Mouse (Mus musculus) liver, embryonic 15.5 days (tissue): ENCODE data around the gene Ppwd1. TPM values are rescaled to one million over a fixed set of nuclear protein-coding genes. Genes with fewer than 3 reads are reported as not detected.
"Not testable (repeated sequence)": the region's sequence is repeated elsewhere in the genome, so short reads cannot be mapped to it uniquely, and the experiment has no call there.

Source experiments
- ATAC-seq: fragments of 200-750 bp; cut with Nextera tagmentation; 2 replicates; pipeline ENCODE4 v1.8.0; 2017; ENCODE audit warnings: moderate number of reproducible peaks, mild to moderate bottlenecking, moderate library complexity; ENCODE audit not compliant: insufficient read depth
- H3K27ac ChIP-seq: fragments of 300-500 bp; sonication (generic); replicated peaks from 2 replicates; pipeline ENCODE4 v1.5.1; 2015; ENCODE audit warnings: mild to moderate bottlenecking, inconsistent platforms
- H3K27me3 ChIP-seq: fragments of 300-500 bp; sonication (generic); 2 replicates; pipeline ENCODE4 v1.6.1; 2015; ENCODE audit warnings: mild to moderate bottlenecking, inconsistent platforms
- H3K36me3 ChIP-seq: fragments of 300-500 bp; sonication (generic); replicated peaks from 2 replicates; pipeline ENCODE4 v1.6.1; 2015; ENCODE audit warnings: moderate library complexity, mild to moderate bottlenecking, inconsistent platforms
- H3K4me1 ChIP-seq: fragments of 300-500 bp; sonication (generic); replicated peaks from 2 replicates; pipeline ENCODE4 v1.6.1; 2015; ENCODE audit warnings: inconsistent platforms
- H3K4me2 ChIP-seq: fragments of 300-500 bp; sonication (generic); 2 replicates; pipeline ENCODE4 v1.6.1; 2015; ENCODE audit warnings: moderate library complexity, mild to moderate bottlenecking, inconsistent platforms
- H3K4me3 ChIP-seq: fragments of 300-500 bp; sonication (generic); replicated peaks from 2 replicates; pipeline ENCODE4 v1.5.1; 2015; ENCODE audit warnings: mild to moderate bottlenecking, inconsistent platforms
- H3K9ac ChIP-seq: fragments of 300-500 bp; sonication (generic); 2 replicates; pipeline ENCODE4 v1.6.1; 2015; ENCODE audit warnings: moderate library complexity, mild to moderate bottlenecking, inconsistent platforms
- H3K9me3 ChIP-seq: fragments of 300-500 bp; sonication (generic); replicated peaks from 2 replicates; pipeline ENCODE4 v1.6.1; 2016; ENCODE audit warnings: inconsistent platforms
- WGBS: fragments of 180-500 bp; shearing (Covaris S2); methylation state at CpG from one replicate; pipeline ENCODE4 v1.1.7; 2015; ENCODE audit warnings: mixed read lengths; ENCODE audit not compliant: insufficient replicate concordance; 5-methylcytosine and 5-hydroxymethylcytosine counted together
- polyA plus RNA-seq: library from polyadenylated mRNA; unstranded; fragments of >200 nt; fragmentation: Nextera tagmentation; extraction: Ambion mirVana; gene quantifications from 2 replicates; pipeline ENCODE4 v1.2.1, GENCODE M21; 2015

The Ppwd1 gene
- polyA plus RNA-seq = 9.0 and 9.2 TPM in 2 replicates

- Histone ChIP-seq H3K36me3 (peaks cover 15% of the 10 kb centered on the region), H3K27ac (peak within 1 kb of the TSS; percentile 99), H3K9me3 (no peaks in the 10 kb centered on the region), H3K4me2 (peak within 1 kb of the TSS; percentile 68), H3K9ac (peak within 1 kb of the TSS; percentile 84), H3K4me3 (peak within 1 kb of the TSS; percentile 83), H3K4me1 (peaks cover 15% of the 10 kb centered on the region), H3K27me3 (no peaks in the 10 kb centered on the region)
- WGBS = under 1% methylated on average over 55 of the region's 55 CpGs
- peak; percentile 97 for ATAC-seq
Observed at GRCm38 (mm10) chr13:104228384-104229066, at the start of gene Ppwd1, which contains the start of gene Cenpk. Gene Ppwd1, minus strand, starts transcription at chr13:104228843. Gene Cenpk, plus strand, starts transcription at chr13:104228611.

DNA sequence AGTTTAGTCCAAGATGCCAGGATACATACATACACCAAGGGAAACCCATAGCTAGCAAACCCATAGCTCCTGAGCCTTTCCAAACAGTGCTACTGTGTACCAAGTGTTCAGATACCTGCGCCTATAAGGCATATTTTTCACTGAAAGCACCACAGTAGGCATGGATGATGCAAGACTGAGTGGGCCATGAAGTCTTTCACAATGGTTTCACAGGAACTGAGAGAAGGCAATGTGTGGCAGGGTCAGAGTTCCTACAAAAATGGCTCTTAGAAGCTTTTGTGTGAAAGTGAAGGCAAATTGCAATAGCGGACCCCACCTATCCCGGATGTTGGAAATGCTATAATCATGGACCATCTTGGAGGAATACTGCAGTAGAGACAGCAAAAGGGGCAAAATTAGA is 30.4 kb upstream of the Ppwd1 start:
- Histone ChIP-seq H3K4me2 (no peak overlapping the region), H3K4me1 (no peaks in the 10 kb centered on the region), H3K4me3 (no peak overlapping the region), H3K27ac (no peak overlapping the region), H3K27me3 (no peaks in the 10 kb centered on the region), H3K9me3 (no peaks in the 10 kb centered on the region), H3K36me3 (no peaks in the 10 kb centered on the region), H3K9ac (no peak overlapping the region)
- no peak for ATAC-seq
- 74% methylated on average over 3 of the region's 3 CpGs for WGBS

- no peaks in the 10 kb centered on the region for H3K27me3 ChIP-seq
- peaks cover 15% of the 10 kb centered on the region for H3K36me3 ChIP-seq
- H3K9ac ChIP-seq = peak overlapping the region; percentile 84
- H3K9me3 ChIP-seq = no peaks in the 10 kb centered on the region
- peaks cover 15% of the 10 kb centered on the region for H3K4me1 ChIP-seq
- ATAC-seq = peak; percentile 45
- H3K4me2 ChIP-seq = peak overlapping the region; percentile 68
- peak overlapping the region; percentile 99 for H3K27ac ChIP-seq
- WGBS = 2% methylated on average over 15 of the region's 15 CpGs
- peak overlapping the region; percentile 83 for H3K4me3 ChIP-seq
Observed at GRCm38 (mm10) chr13:104229181-104229580, 538 bp upstream of the Ppwd1 start.

DNA sequence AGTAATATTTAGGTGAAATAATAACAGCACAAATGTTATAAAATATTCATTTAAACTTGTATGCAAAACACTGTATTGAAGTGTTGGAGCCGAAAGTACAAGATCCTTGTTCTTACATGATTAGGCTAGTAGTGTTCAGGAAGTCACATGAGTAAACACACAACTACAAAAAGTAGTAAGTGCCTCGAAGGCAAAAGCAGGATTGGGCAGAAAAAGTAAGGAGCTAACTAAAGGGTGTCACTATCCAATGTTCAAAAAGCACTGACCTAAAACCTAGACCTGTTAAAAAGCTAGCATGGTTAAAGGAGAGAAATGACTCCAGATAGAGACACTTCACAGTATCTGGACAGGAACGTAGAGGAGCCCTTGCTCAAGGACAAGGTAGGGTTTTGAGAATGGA is 1.2 kb downstream of the Ppwd1 start:
- peak overlapping the region; percentile 99; the same call in 1 of the 2 replicates for H3K27ac ChIP-seq
- H3K4me3 ChIP-seq = peak overlapping the region; percentile 83
- H3K4me1 ChIP-seq = peaks cover 15% of the 10 kb centered on the region
- H3K4me2 ChIP-seq = peak overlapping the region; percentile 68
- WGBS = 26% methylated on average over 3 of the region's 3 CpGs
- no peak for ATAC-seq
- peak overlapping the region; percentile 81 for H3K9ac ChIP-seq
- H3K27me3 ChIP-seq = no peaks in the 10 kb centered on the region
- H3K36me3 ChIP-seq = peaks cover 12% of the 10 kb centered on the region
- H3K9me3 ChIP-seq = no peaks in the 10 kb centered on the region

DNA sequence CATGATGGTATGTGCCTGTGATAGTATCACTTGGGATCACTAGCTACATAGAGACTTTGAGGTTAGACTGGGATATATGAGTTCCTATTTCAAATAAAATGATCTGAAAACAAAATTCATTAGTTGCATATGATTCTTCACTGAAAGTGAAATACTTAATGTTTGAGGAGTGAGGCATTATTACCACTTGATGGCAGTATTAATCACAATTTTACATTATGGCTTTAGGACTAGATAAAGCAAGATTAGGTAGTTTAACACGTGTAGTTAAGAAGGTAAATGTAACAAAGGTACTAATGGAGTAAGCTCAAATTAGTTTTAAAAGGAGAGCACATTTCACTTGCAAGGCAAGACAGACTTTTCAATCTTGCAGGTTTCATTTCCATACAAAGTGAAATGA is 24.3 kb downstream of the Ppwd1 start:
- 35% methylated on average over 1 of the region's 1 CpGs for WGBS
- Histone ChIP-seq H3K27me3 (no peaks in the 10 kb centered on the region), H3K4me1 (no peaks in the 10 kb centered on the region), H3K4me2 (no peak overlapping the region), H3K9ac (no peak overlapping the region), H3K9me3 (no peaks in the 10 kb centered on the region), H3K36me3 (peaks cover 52% of the 10 kb centered on the region), H3K27ac (no peak overlapping the region), H3K4me3 (no peak overlapping the region)
- no peak for ATAC-seq

DNA sequence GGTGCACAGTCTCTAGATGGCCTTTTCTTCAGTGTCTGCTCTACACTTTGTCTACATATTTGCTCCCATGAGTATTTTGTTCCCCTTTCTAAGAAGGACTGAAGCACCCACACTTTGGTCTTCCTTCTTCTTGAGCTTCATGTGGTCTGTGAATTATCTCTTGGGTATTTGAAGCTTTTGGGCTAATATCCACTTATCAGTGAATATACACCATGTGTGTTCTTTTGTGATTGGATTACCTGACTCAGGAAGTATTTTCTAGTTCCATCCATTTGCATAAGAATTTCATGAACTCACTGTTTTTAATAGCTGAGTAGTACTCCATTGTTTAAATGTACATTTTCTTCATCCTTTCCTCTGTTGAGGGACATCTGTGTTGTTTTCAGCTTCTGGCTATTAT is 32.8 kb downstream of the Ppwd1 start:
- ATAC-seq, H3K4me2 ChIP-seq, H3K9me3 ChIP-seq, H3K4me3 ChIP-seq, H3K4me1 ChIP-seq, H3K9ac ChIP-seq, H3K27me3 ChIP-seq, H3K27ac ChIP-seq: not testable (repeated sequence)
- H3K36me3 ChIP-seq = peaks cover 55% of the 10 kb centered on the region

DNA sequence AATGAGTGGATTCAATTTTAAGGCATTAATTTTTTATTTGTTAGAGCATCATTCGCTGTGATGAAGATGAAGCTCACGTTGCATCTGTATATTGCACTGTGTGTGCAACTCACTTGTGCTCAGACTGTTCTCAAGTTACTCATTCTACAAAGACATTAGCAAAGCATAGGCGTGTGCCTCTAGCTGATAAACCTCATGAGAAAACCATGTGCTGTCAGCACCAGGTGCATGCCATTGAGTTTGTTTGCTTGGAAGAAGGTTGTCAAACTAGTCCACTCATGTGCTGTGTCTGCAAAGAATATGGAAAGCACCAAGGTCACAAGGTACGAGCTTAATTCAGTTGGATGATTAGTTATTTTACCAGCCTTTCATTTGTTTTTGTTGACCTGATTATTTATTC is 41.3 kb downstream of the Ppwd1 start:
- 76% methylated on average over 4 of the region's 4 CpGs for WGBS
- peaks cover 49% of the 10 kb centered on the region for H3K36me3 ChIP-seq
- H3K4me1 ChIP-seq = no peaks in the 10 kb centered on the region
- H3K27ac ChIP-seq = no peak overlapping the region
- H3K4me2 ChIP-seq = no peak overlapping the region
- no peak overlapping the region for H3K4me3 ChIP-seq
- ATAC-seq = no peak
- H3K9ac ChIP-seq = no peak overlapping the region
- no peaks in the 10 kb centered on the region for H3K27me3 ChIP-seq
- no peaks in the 10 kb centered on the region for H3K9me3 ChIP-seq

- Histone ChIP-seq H3K36me3 (peaks cover 36% of the 10 kb centered on the region), H3K4me2 (peak overlapping the region; percentile 64), H3K27me3 (no peaks in the 10 kb centered on the region), H3K27ac (peak overlapping the region; percentile 93), H3K9me3 (no peaks in the 10 kb centered on the region), H3K9ac (peak overlapping the region; percentile 88), H3K4me3 (peak overlapping the region; percentile 88), H3K4me1 (peaks cover 16% of the 10 kb centered on the region)
- 8% methylated on average over 13 of the region's 13 CpGs for WGBS
- no peak; the same call in 1 of the 2 replicates for ATAC-seq
Observed at GRCm38 (mm10) chr13:104179176-104179888, 49.3 kb downstream of the Ppwd1 start.

DNA sequence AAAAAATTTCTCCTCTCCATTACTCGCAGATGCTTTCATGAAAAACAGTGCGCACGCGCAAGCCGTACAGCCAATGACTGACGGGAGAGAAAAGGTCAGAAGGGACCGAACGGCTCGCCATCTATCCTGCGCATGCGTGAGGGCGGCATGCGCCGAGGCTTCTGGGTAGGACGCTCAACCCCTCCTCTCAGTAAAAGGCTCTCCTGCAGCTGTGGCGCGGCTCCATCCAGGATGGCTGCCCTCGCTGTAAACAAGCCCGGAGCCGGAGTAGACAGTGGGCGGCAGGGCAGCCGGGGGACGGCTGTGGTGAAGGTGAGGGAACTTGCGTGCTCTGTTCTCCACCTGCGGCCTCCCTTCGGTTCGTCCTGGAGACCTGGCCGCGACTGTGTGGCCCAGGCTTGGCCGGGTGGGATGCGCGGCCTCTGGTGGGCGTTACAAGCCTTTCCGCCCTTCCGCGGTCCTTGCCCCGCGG is 50.0 kb downstream of the Ppwd1 start, which contains the start of gene Trim23:
Gene Trim23 (plus strand): TSS at position 148 of the 472 bp plus-strand sequence.
- ATAC-seq = peak; percentile 98
- peak within 1 kb of the TSS; percentile 93 for H3K27ac ChIP-seq
- H3K9me3 ChIP-seq = no peaks in the 10 kb centered on the region
- H3K9ac ChIP-seq = peak within 1 kb of the TSS; percentile 88
- peak within 1 kb of the TSS; percentile 88 for H3K4me3 ChIP-seq
- peaks cover 33% of the 10 kb centered on the region for H3K36me3 ChIP-seq
- under 1% methylated on average over 38 of the region's 38 CpGs for WGBS
- no peaks in the 10 kb centered on the region for H3K27me3 ChIP-seq
- peak within 1 kb of the TSS; percentile 78 for H3K4me2 ChIP-seq
- peaks cover 19% of the 10 kb centered on the region for H3K4me1 ChIP-seq

DNA sequence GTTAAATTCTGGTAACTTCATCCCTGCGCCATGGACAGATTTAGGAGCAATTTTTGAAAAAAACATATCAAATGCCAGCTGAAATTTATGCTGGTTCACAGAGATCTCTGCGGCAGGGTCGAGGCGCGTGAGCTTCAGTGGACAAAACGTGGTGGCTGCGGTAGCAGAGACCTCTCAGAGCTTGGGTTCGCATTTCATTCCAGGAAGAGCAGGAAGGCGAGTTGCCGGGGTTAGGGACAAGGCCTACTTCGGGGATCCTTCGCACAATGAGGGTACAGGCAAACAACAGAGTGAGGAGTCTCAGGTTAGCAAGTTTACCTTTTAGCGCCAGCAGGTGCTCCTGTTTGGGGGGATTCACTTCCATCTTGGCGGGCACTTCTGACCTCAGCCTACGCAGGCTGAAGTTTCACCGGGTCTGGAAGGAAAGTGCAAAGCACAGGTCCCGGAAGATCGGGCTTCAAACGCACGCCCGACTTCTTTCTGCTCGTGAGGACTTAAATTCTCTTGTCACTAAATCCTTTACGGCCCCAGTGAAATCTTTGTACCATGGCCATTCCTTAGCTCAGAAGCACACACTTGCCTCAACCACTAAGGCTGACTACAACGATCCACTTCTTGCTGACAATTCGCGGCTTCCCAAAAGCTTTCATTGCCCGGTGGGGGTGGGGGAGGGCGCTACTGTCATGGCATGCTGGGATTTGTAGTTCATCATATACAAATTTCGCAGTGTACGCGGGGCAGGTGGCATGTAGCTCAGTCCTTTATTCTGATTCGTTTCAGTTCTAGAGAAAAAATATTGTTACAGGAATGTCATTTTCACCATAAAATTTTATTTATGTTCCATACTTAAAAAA is 50.6 kb downstream of the Ppwd1 start, which contains the start of gene Trappc13:
Gene Trappc13 (minus strand): TSS at position 674 of the 854 bp plus-strand sequence.
- H3K4me2 ChIP-seq = peak within 1 kb of the TSS; percentile 78
- peak; percentile 84 for ATAC-seq

More for the DNA sequence above, 50.6 kb downstream of the Ppwd1 start, which contains the start of gene Trappc13:
- H3K36me3 ChIP-seq = peaks cover 28% of the 10 kb centered on the region
- H3K9ac ChIP-seq = peak within 1 kb of the TSS; percentile 88
- H3K4me1 ChIP-seq = peaks cover 22% of the 10 kb centered on the region
- H3K27me3 ChIP-seq = no peaks in the 10 kb centered on the region
- H3K27ac ChIP-seq = peak within 1 kb of the TSS; percentile 93
- no peaks in the 10 kb centered on the region for H3K9me3 ChIP-seq
- under 1% methylated on average over 32 of the region's 32 CpGs for WGBS
- H3K4me3 ChIP-seq = peak within 1 kb of the TSS; percentile 88
